Mouse (Mus musculus) regulatory T cell (primary cell): ENCODE results near the gene Fam19a5.

Source experiments
- in situ Hi-C: fragments of 300-600 bp; cut with MboI, MseI; formaldehyde crosslinking; loops from one replicate; pipeline ENCODE4 v1.15.1; 2025; ENCODE audit warnings: high pct_unique_total_duplicates

Gene Fam19a5

DNA sequence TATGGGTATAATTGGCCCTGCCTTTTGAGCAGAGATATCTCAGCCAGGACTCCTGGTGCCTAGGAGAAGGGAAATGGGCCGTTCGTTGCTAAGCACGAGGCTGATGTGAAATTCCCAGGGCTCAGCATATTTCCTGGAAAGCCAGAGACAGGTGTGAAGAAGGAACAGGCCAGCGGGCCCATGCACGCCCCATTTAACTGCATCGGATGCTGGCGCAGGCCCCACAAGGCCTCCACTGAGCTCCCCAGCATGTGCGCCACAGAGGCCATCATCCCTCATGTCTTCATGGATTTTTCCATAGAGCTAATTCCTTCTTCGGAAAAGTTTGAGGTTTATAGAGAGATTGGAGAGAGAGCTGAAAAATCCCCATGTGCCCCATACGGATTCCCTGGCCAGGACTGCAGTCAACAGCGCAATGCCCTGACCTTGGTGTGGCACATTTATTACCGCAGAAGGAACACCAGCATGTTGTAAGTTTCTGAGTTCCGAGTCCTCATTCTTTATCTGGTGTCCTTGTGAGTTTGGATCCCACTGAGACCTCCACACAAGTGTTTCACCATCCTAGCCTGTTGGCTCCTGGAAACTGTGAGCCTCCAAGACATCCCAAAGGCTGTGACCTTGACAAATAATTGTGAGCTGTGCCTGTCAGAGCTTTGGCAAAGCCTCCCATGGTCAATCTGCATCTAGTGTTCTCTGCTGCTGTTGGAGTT lies 122.1 kb downstream of the Fam19a5 start:
- in situ Hi-C loops = no loop called here

DNA sequence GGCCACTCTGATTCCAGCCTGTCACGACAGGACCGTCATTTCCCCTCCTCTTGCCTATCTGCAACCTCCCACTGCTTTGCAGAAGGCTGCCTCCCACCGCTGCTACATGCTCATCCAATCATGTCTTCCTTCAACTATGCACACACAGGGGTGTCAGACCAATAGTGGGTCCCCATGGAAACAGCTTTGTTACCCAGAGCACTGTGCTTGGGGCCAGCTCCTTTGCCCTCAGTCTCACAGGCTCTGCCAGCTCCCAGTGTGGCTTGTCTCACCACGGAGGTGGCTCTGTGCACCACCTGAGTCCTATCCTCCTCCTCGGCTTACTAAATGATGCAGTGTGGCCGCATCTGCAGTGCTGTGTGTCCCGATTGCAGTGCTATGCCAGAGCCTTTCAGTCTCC lies 123.3 kb downstream of the Fam19a5 start:
- in situ Hi-C loops = no loop called here

DNA sequence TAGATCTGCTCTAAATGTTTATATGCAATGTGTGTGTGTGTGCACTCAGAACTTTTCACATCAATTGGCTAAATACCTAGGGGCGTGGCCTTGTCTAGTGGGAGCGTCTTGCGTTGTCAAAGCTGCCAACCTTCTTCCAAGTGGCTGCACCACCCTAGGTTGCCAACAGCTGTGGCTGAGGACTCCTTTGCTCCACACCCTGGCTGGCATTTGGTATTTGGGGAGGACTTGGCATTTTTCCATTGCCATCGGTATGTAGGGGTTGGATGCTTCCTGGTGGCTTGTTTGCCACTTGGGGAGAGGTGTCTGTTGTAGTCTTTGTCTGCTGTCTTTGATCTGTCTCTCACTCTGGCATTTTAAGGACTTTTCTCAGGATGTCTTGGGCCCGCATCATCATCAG lies 124.0 kb downstream of the Fam19a5 start:
- in situ Hi-C loops = no loop called here

DNA sequence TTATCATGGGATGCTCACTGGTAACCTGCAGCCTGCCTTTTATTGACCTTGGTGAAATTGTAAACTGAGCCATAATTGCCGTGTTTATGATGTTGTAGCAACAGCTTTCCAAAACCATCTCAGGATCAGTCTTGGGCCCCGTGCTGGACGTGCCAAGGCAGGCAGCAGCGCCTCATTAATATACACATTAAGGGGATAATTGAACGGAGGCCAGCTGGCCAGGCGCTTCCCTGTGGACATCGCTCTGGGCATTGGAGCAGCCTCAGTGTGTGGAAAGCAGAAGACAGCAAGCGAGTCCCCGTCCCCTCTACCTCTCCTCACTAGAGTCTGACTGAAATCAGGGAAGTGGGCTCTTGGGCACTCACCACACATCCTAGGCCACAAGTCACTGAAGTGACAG lies 127.8 kb downstream of the Fam19a5 start:
- in situ Hi-C loops = no loop called here

GRCm38 (mm10) chr15:87678711-87679110 lies 134.6 kb downstream of the Fam19a5 start:
- in situ Hi-C loops = no loop called here

GRCm38 (mm10) chr15:87682410-87682809 lies 138.3 kb downstream of the Fam19a5 start:
- in situ Hi-C loops = no loop called here

- in situ Hi-C loops = loop anchor here (5.0 kb wide), 1 partner anchor 41 kb away; no protein-coding TSS in a partner anchor
Measured at GRCm38 (mm10) chr15:87686415-87687040, 142.4 kb downstream of the Fam19a5 start.

DNA sequence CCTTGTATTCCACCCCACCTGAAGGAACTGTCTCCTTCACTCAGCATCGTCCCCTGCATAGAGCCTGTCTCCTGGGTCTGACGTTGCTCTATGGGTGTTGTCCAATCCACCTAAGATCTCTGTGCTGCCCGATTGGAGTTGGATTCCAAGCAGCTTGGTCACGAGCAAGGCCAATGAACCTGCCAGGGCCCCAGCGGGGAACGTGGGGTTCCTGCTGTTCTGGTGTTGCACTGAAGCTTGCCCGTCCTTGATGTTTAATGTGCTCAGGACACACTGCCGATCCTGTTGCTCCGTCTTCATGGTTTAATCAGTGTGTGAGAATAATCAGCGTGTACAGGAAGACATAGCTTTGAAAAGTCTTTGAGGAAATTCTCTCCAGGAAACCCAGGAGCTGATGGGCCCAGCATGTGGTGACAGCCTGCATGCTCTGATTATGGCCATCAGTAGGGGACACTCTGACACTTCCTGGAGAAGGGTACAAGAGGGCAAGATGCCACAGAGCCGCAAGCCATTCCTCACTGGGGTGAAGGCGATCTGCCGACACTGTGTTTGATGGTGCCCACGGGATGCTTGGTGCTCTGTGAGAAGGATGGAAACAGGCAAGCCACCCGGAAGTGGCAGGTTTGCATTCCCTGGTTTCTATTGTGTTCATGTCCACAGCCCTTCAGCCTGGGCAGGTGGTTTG lies 147.3 kb downstream of the Fam19a5 start:
- in situ Hi-C loops = no loop called here

DNA sequence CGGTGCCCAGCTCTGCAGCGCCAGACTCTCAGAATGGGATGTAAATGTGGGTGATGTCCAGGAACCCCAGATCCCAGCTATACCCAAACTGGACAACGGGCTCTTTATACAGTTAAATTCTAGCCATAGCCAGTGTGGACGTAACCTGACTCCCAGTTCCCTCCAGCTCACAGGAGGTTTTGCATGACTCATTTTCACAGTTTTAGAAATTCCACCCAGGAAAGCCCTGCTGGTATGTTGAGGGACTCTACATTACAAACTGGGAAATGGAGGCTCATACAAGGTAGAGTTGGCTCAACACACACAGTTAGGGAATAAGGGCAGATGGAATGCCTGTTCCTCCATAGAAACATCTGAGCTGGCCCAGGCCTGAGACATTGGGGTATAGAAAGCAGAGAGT lies 147.9 kb downstream of the Fam19a5 start:
- in situ Hi-C loops = no loop called here

- in situ Hi-C loops = no loop called here
Measured at GRCm38 (mm10) chr15:87692394-87692793, 148.3 kb downstream of the Fam19a5 start.

GRCm38 (mm10) chr15:87692865-87693513 lies 148.9 kb downstream of the Fam19a5 start:
- in situ Hi-C loops = no loop called here

- in situ Hi-C loops = no loop called here
Measured at GRCm38 (mm10) chr15:87697433-87697996, 153.4 kb downstream of the Fam19a5 start.

DNA sequence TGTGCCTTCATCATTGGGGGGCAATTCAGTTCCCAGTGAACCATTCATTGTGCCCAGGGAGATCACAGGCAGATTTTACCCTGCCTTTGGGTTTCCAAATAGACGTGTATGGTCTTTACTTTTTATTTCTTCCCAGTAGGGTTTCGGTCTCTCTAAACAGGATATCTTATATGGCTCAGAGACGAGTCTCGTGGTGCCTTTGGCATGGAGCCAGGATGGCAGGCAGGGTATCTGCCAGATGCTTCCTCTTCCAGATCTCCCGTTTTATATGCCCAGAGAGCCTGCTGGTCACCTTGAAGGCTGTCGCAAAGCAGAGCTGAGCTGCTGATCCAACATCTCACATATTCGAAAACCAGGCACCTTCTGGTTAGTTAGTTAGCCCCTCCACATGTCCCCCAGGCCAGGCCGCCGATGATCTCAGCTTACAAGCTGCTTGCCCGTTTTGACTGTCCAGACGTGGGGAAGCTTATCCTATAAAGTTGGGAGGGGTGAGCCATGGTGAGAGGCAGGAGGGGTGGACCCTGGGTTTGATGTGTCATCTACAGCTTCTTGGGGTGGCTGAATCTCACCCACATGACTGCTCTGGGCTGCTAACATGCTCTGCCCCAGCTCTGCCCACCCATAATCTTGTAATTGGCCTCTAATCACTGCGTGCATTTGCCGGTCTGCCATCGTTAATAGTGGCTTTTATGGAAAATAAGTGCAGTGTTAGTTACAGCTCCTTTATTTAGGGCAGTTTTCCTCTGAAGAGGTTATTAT lies 154.6 kb downstream of the Fam19a5 start:
- in situ Hi-C loops = no loop called here

DNA sequence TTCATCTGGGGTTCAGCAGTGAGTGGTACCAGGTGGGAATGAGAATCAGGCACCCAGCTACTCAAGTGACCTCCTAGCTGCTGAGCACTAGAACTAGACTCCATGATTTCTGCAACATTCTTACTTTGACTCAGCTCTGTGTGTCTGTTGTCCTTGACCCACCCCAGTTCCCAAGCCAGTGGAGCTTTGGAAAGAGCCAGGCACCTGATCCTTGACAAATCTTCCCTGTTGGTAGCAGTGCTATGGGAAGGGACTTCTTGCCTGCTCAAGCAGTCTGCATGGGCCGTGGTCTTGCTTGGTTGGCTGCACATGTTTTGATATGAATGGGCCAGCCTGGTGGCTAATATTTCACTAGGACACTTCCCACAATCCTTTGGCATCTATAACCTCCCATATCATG lies 158.7 kb downstream of the Fam19a5 start:
- in situ Hi-C loops = no loop called here

DNA sequence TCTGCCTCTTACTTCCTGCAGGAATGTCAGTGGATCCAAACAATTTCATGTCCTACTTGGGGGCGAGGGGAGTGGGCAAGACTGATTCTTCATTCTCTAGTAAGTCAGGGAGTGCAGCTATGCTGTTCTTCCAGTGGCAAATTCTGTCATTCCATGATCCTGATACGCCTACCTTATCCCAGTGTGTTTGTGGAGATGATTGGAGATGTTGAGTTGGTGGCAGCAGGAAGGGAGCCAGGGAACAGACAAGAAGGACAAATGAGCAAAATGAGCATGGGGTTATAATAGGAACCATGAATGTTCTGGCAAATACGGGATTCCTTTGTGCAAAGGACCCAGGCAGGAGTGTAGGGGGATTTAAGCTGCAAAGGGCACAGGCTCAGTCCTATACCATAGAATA lies 159.2 kb downstream of the Fam19a5 start:
- in situ Hi-C loops = no loop called here

GRCm38 (mm10) chr15:87711790-87712189 lies 167.7 kb downstream of the Fam19a5 start:
- in situ Hi-C loops = no loop called here

DNA sequence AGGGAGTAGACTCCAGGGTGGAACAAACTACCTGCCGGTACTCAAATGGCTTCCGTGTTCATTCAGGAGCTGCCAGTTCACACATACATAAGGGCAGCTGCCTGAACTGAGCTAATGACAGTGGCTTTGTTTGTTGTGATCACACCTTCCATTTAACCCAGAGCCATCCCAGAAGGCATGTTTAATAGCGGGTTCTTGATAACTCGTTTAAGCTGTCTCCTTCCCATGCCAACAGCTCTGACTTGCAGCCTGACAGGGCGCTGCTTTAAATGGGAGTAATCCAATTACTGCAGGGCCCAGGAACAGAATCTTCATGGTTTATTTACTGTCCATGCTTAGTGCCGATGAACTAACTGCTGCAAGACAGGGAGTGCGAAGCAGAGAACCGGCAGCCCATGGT lies 168.1 kb downstream of the Fam19a5 start:
- in situ Hi-C loops = no loop called here

GRCm38 (mm10) chr15:87715037-87715676 lies 171.1 kb downstream of the Fam19a5 start:
- in situ Hi-C loops = no loop called here

DNA sequence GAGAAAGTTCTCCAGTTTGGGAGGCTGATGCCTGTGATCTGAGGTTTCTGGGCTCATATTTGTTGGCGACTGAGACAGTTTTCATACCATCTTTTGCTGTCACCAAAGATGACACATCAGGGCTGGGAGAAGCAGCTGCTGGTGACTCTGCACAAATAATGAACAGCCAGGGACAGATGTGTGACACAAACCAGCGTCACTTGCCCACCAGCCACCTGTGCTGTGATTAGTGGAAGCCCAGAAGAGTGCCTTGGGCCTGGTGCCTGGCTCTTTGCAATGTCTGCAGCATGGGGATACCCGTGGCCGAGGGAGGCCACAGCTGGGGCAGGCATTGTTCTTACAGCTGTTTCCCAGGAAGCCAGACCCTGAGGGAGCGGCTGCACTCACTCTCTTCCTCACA lies 173.0 kb downstream of the Fam19a5 start:
- in situ Hi-C loops = no loop called here

DNA sequence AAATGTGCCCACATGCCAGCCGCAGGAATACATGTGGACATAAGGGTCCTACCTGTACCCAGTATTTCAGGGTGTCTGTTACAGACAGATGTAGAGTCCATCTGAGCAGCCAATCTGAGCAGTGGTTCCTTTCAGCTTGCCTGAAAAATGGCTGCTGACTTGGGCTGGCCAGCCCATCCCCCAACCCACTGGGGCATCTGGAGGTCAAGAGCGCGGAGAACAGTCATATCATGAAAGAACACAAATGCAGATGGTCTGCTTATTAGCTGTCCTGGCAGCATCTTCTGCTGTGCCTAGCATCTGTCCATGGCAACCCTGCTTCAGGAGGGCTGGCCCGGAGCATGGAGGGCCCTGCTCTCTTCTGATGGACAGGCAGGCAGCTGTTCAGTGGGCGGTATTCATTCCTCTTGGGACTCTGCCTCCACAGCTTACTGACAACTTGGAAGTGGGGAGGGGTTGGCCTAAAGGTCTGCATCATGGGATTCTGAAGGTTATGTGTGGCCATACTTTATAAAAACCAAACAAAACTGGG lies 179.4 kb downstream of the Fam19a5 start:
- in situ Hi-C loops = no loop called here
